Mouse (Mus musculus): ENCODE results near the gene Tmem248. TPM values are rescaled to one million over a fixed set of nuclear protein-coding genes. Genes with fewer than 3 reads are reported as not detected.

Tmem248 gene
- polyA plus RNA-seq, 1 experiment from 2014 or later: 62.9 TPM

- ChIA-PET CTCF (interaction anchor here (0.7 to 1.5 kb wide), 3 partner anchors 9 to 15 kb away, joined by 4 to 8 read pairs (median 5); no protein-coding TSS in a partner anchor), POLR2A (interaction anchor here (0.5 to 1.3 kb wide), 2 partner anchors 13 to 59 kb away, joined by 4 read pairs; no protein-coding TSS in a partner anchor)
- no peaks in the 10 kb centered on the region for H3K27me3 ChIP-seq
- no peak for ATAC-seq
- no peak for DNase-seq (ENCODE audit: low read depth, low spot score)
- no peak for TF ChIP-seq CTCF (IDR thresholded peaks at IDR 0.05)
- in situ Hi-C loops (cut with MboI; ENCODE audit: low pct_unique_long_range_greater_than_20kb): no loop called here
These were observed 16.4 kb upstream of the Tmem248 start for GRCm38 (mm10) chr5:130200233-130201029.

GRCm38 (mm10) chr5:130203948-130204347 lies 12.9 kb upstream of the Tmem248 start:
- ChIA-PET CTCF (interaction anchor here (1.7 kb wide), 1 partner anchor 15 kb away, joined by 3 read pairs; no protein-coding TSS in a partner anchor), POLR2A (no interaction called here)
- in situ Hi-C loops (cut with MboI; ENCODE audit: low pct_unique_long_range_greater_than_20kb): no loop called here
- ATAC-seq: no peak
- no peak for TF ChIP-seq CTCF (IDR thresholded peaks at IDR 0.05)
- no peaks in the 10 kb centered on the region for H3K27me3 ChIP-seq
- DNase-seq (ENCODE audit: low read depth, low spot score): no peak

GRCm38 (mm10) chr5:130204560-130204959 lies 12.3 kb upstream of the Tmem248 start:
- no peaks in the 10 kb centered on the region for H3K27me3 ChIP-seq
- in situ Hi-C loops (cut with MboI; ENCODE audit: low pct_unique_long_range_greater_than_20kb): no loop called here
- TF ChIP-seq CTCF (IDR thresholded peaks at IDR 0.05): no peak
- DNase-seq (ENCODE audit: low read depth, low spot score) (no peak), ATAC-seq (no peak)
- POLR2A ChIA-PET: interaction anchor here (1.5 kb wide), 1 partner anchor 9 kb away, joined by 3 read pairs; no protein-coding TSS in a partner anchor
- CTCF ChIA-PET: interaction anchor here (1.7 kb wide), 1 partner anchor 15 kb away, joined by 3 read pairs; no protein-coding TSS in a partner anchor

GRCm38 (mm10) chr5:130205441-130206023 lies 11.3 kb upstream of the Tmem248 start:
- ATAC-seq (no peak), DNase-seq (ENCODE audit: low read depth, low spot score) (no peak)
- POLR2A ChIA-PET: interaction anchor here (1.5 kb wide), 1 partner anchor 8 kb away, joined by 3 read pairs; no protein-coding TSS in a partner anchor
- no peaks in the 10 kb centered on the region for H3K27me3 ChIP-seq
- CTCF ChIA-PET: interaction anchor here (1.9 kb wide), 1 partner anchor 12 kb away, joined by 5 read pairs; the partner anchor contains the start of gene Tmem248
- TF ChIP-seq CTCF (IDR thresholded peaks at IDR 0.05): no peak
- in situ Hi-C loops (cut with MboI; ENCODE audit: low pct_unique_long_range_greater_than_20kb): no loop called here

- ATAC-seq: no peak
These were observed 9.6 kb upstream of the Tmem248 start for GRCm38 (mm10) chr5:130207299-130207698.

GRCm38 (mm10) chr5:130212956-130213355 lies 3.9 kb upstream of the Tmem248 start:
- ChIA-PET CTCF (interaction anchor here (1.2 to 1.3 kb wide), 2 partner anchors 26 to 35 kb away, joined by 3 read pairs; no protein-coding TSS in a partner anchor), POLR2A (interaction anchor here (1.0 to 1.1 kb wide), 4 partner anchors 8 to 18 kb away, joined by 3 to 4 read pairs (median 4); no protein-coding TSS in a partner anchor)
- in situ Hi-C loops (cut with MboI; ENCODE audit: low pct_unique_long_range_greater_than_20kb): no loop called here
- no peak for TF ChIP-seq CTCF (IDR thresholded peaks at IDR 0.05)
- no peaks in the 10 kb centered on the region for H3K27me3 ChIP-seq
- no peak for ATAC-seq
- DNase-seq (ENCODE audit: low read depth, low spot score): no peak

More at GRCm38 (mm10) chr5:130207299-130207698, 9.6 kb upstream of the Tmem248 start:
- in situ Hi-C loops (cut with MboI; ENCODE audit: low pct_unique_long_range_greater_than_20kb): no loop called here
- ChIA-PET CTCF (interaction anchor here (1.3 to 1.9 kb wide), 4 partner anchors 9 to 17 kb away, joined by 3 to 6 read pairs (median 4); partner anchors contain the start of gene Tmem248), POLR2A (no interaction called here)
- no peak for DNase-seq (ENCODE audit: low read depth, low spot score)
- no peak for TF ChIP-seq CTCF (IDR thresholded peaks at IDR 0.05)
- H3K27me3 ChIP-seq: no peaks in the 10 kb centered on the region

GRCm38 (mm10) chr5:130217406-130217805 lies 525 bp downstream of the Tmem248 start:
- POLR2A ChIA-PET: no interaction called here
- ATAC-seq (no peak), DNase-seq (ENCODE audit: low read depth, low spot score) (no peak)
- CTCF ChIA-PET: interaction anchor here (1.4 to 1.8 kb wide), 2 partner anchors 11 to 44 kb away, joined by 3 to 5 read pairs; no protein-coding TSS in a partner anchor
- no peaks in the 10 kb centered on the region for H3K27me3 ChIP-seq
- TF ChIP-seq CTCF (IDR thresholded peaks at IDR 0.05): no peak
- in situ Hi-C loops (cut with MboI; ENCODE audit: low pct_unique_long_range_greater_than_20kb): no loop called here

GRCm38 (mm10) chr5:130218336-130218735 lies 1.5 kb downstream of the Tmem248 start:
- DNase-seq (ENCODE audit: low read depth, low spot score) (no peak), ATAC-seq (no peak)
- ChIA-PET POLR2A (no interaction called here), CTCF (interaction anchor here (1.8 kb wide), 1 partner anchor 45 kb away, joined by 3 read pairs; no protein-coding TSS in a partner anchor)
- no peaks in the 10 kb centered on the region for H3K27me3 ChIP-seq
- in situ Hi-C loops (cut with MboI; ENCODE audit: low pct_unique_long_range_greater_than_20kb): no loop called here
- no peak for TF ChIP-seq CTCF (IDR thresholded peaks at IDR 0.05)

GRCm38 (mm10) chr5:130221316-130221715 lies 4.4 kb downstream of the Tmem248 start:
- POLR2A ChIA-PET: interaction anchor here (1.0 kb wide), 1 partner anchor 8 kb away, joined by 4 read pairs; no protein-coding TSS in a partner anchor
- CTCF ChIA-PET: interaction anchor here (1.5 to 3.4 kb wide), 5 partner anchors 11 to 52 kb away, joined by 4 to 14 read pairs (median 6); partner anchors contain the start of genes Sbds and Tyw1
- ATAC-seq (no peak), DNase-seq (ENCODE audit: low read depth, low spot score) (no peak)
- H3K27me3 ChIP-seq: no peaks in the 10 kb centered on the region
- no peak for TF ChIP-seq CTCF (IDR thresholded peaks at IDR 0.05)
- in situ Hi-C loops (cut with MboI; ENCODE audit: low pct_unique_long_range_greater_than_20kb): no loop called here

- in situ Hi-C loops (cut with MboI; ENCODE audit: low pct_unique_long_range_greater_than_20kb): no loop called here
- ChIA-PET POLR2A (interaction anchor here (1.0 kb wide), 1 partner anchor 8 kb away, joined by 4 read pairs; no protein-coding TSS in a partner anchor), CTCF (interaction anchor here (0.9 to 3.4 kb wide), 6 partner anchors 12 to 52 kb away, joined by 3 to 14 read pairs (median 6); partner anchors contain the start of genes Sbds and Tyw1)
- TF ChIP-seq CTCF (IDR thresholded peaks at IDR 0.05): no peak
- peak; percentile 33 for ATAC-seq
- no peaks in the 10 kb centered on the region for H3K27me3 ChIP-seq
- DNase-seq (ENCODE audit: low read depth, low spot score): peak; percentile 27
These were observed 4.9 kb downstream of the Tmem248 start for GRCm38 (mm10) chr5:130221760-130222145.
